Mouse (Mus musculus) ES-E14 (cell line): ENCODE measurements around the gene Plekhh2. TPM values are rescaled to one million over a fixed set of nuclear protein-coding genes. Genes with fewer than 3 reads are reported as not detected.

Experiments used
- DNase-seq: peaks from one replicate; pipeline ENCODE4 v3.0.0-alpha.2; 2013; ENCODE audit warnings: low read depth, low spot score
- H3K27ac ChIP-seq: 2 replicates; pipeline ENCODE4 v1.5.1; 2012; ENCODE audit warnings: low read depth, mild to moderate bottlenecking, low read length, moderate library complexity, mixed read lengths; ENCODE audit not compliant: poor library complexity, insufficient read depth, severe bottlenecking
- H3K36me3 ChIP-seq: 2 replicates; pipeline ENCODE4 v1.6.1; 2012; ENCODE audit warnings: mild to moderate bottlenecking, low read length, moderate library complexity, mixed read lengths; ENCODE audit not compliant: control insufficient read depth, poor library complexity, insufficient read depth, severe bottlenecking
- H3K4me1 ChIP-seq, 2 experiments: fragments of 150-350 bp in 1 of 2; sonication (generic) in 1 of 2; 2 replicates each; pipeline ENCODE4 v1.6.1; 2012; ENCODE audit warnings: low read length in 2 of 2, mild to moderate bottlenecking in 1 of 2, mixed read lengths in 1 of 2; ENCODE audit not compliant: control insufficient read depth in 2 of 2, insufficient read depth in 2 of 2, poor library complexity in 1 of 2
- H3K4me3 ChIP-seq, 2 experiments: fragments of 150-350 bp in 1 of 2; sonication (generic) in 1 of 2; 2 replicates each; pipeline ENCODE4 v1.5.1; 2012; ENCODE audit warnings: low read length in 2 of 2, low read depth in 1 of 2, mild to moderate bottlenecking in 1 of 2, mixed read lengths in 1 of 2; ENCODE audit not compliant: insufficient read depth in 1 of 2, poor library complexity in 1 of 2, severe bottlenecking in 1 of 2
- H3K9ac ChIP-seq: 2 replicates; pipeline ENCODE4 v1.6.1; 2012; ENCODE audit warnings: low read depth, mild to moderate bottlenecking, low read length, mixed read lengths; ENCODE audit not compliant: poor library complexity, insufficient read depth, severe bottlenecking
- H3K9me3 ChIP-seq: fragments of 150-350 bp; sonication (generic); 2 replicates; pipeline ENCODE4 v1.6.1; 2012; ENCODE audit warnings: low read depth, mild to moderate bottlenecking, low read length; ENCODE audit not compliant: control insufficient read depth, insufficient read depth
- CHD2 ChIP-seq: IDR thresholded peaks from 2 replicates; pipeline ENCODE4 v1.6.1; 2014; ENCODE audit warnings: mild to moderate bottlenecking, low read depth, low read length, inconsistent platforms
- HCFC1 ChIP-seq: IDR thresholded peaks from 2 replicates; pipeline ENCODE4 v1.6.1; 2012; ENCODE audit warnings: low read length, inconsistent platforms, borderline replicate concordance; ENCODE audit not compliant: insufficient read depth
- MAFK ChIP-seq: IDR thresholded peaks from 2 replicates; pipeline ENCODE4 v1.6.1; 2014; ENCODE audit warnings: mild to moderate bottlenecking, low read depth, low read length, inconsistent platforms; ENCODE audit not compliant: insufficient read depth
- ZC3H11A ChIP-seq: IDR thresholded peaks from 2 replicates; pipeline ENCODE4 v1.6.1; 2012; ENCODE audit warnings: low read depth, mild to moderate bottlenecking, inconsistent platforms, low read length, borderline replicate concordance
- ZNF384 ChIP-seq: IDR thresholded peaks from 2 replicates; pipeline ENCODE4 v1.6.1; 2012; ENCODE audit warnings: low read depth, low read length, inconsistent platforms
- in situ Hi-C, 2 experiments: fragments of 600-800 bp; cut with MboI; formaldehyde crosslinking; loops; one replicate each; pipeline ENCODE4 v1.15.1; 2025; ENCODE audit warnings: low sequenced_read_pairs in 2 of 2, inconsistent platforms in 1 of 2; ENCODE audit not compliant: unreplicated experiment in 2 of 2
- total RNA-seq: library from RNA; depleted of rRNA; stranded (reverse); fragments of 300-350 nt; gene quantifications from 2 replicates; pipeline ENCODE4 v1.2.3, GENCODE M21; 2012

The Plekhh2 gene
- total RNA-seq, 1 experiment = 4.0 TPM

- no peak for DNase-seq
- TF ChIP-seq MAFK = no peak
- no peak for TF ChIP-seq HCFC1
- TF ChIP-seq ZNF384 = no peak
- TF ChIP-seq ZC3H11A = no peak
- no peak for TF ChIP-seq CHD2
- Histone ChIP-seq H3K4me1 (no peaks in the 10 kb centered on the region), H3K4me3 (no peak overlapping the region), H3K27ac (no peak overlapping the region), H3K9ac (no peak overlapping the region), H3K36me3 (no peaks in the 10 kb centered on the region), H3K9me3 (no peaks in the 10 kb centered on the region)
- in situ Hi-C loops = no loop called here
Measured at GRCm38 (mm10) chr17:84603709-84604420, 92.2 kb downstream of the Plekhh2 start.

DNA sequence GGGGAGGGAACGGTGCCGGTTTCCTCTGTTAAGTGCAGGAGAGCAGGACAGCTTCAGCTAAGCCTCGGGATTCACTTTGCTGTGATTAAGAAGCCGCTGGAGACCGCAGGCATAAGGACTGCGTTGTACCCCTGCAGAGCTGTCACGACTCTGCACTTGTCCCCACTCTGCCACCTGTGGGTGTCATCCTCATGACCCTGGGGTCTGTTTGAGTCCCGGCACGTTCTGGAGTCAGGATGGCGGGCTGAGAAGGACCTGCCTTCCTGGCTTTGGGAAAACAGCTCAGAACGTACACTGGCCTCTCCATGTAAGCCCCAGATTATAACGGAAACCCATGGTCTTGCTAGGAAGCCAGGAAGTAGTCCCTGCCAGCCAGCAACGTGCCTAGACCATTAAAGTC lies 95.3 kb downstream of the Plekhh2 start:
- Histone ChIP-seq H3K4me3 (no peak overlapping the region), H3K9me3 (no peaks in the 10 kb centered on the region), H3K27ac (no peak overlapping the region), H3K4me1 (no peaks in the 10 kb centered on the region), H3K36me3 (no peaks in the 10 kb centered on the region), H3K9ac (no peak overlapping the region)
- in situ Hi-C loops = no loop called here
- DNase-seq = no peak
- TF ChIP-seq CHD2 = no peak
- no peak for TF ChIP-seq HCFC1
- no peak for TF ChIP-seq MAFK
- TF ChIP-seq ZNF384 = no peak
- TF ChIP-seq ZC3H11A = no peak

DNA sequence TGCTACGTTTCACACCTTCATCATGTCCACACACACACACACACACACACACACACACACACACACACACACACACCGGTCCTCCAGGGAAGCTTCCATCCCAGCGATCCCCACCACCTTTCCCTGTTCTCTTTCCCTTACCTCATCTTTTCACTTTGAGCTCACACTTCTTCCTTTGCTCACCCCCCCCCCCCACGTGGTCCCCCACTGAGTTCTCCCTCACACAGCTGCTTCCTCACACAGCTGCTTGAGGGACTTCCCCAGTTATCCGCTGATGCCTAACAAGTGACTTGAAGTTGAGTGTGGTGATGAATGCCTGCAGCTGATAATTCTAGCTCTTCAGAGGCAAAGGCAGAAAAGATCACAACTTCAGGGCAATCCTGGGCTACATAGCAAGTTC lies 95.9 kb downstream of the Plekhh2 start:
- no peak overlapping the region for H3K4me3 ChIP-seq
- H3K9me3 ChIP-seq = no peaks in the 10 kb centered on the region
- no peak overlapping the region for H3K9ac ChIP-seq
- no peaks in the 10 kb centered on the region for H3K36me3 ChIP-seq
- TF ChIP-seq MAFK (no peak), ZNF384 (no peak), HCFC1 (no peak), ZC3H11A (no peak), CHD2 (no peak)
- no peaks in the 10 kb centered on the region for H3K4me1 ChIP-seq
- no peak for DNase-seq
- in situ Hi-C loops = no loop called here
- H3K27ac ChIP-seq = no peak overlapping the region

DNA sequence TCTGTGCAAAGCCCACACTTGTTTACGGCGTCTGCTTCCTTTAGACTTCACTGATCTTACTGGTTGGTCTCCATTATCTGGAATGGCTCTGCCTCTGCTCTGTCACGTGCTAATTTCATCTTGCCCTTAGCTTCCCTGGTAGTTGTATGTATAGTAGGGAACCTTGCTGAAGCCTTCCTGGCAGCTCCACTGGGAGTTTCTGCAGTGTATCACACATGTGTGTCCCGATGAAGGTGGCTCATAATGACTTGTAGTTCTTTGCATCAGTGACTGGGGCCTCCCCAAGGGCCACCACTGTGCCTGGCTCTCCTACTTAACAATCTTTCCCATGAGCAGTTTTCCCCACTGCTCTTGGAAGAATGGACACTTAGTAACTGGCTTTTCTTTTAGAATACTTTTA lies 96.9 kb downstream of the Plekhh2 start:
- TF ChIP-seq ZNF384 (no peak), ZC3H11A (no peak), HCFC1 (no peak), MAFK (no peak), CHD2 (no peak)
- H3K4me3 ChIP-seq = no peak overlapping the region
- no peak overlapping the region for H3K27ac ChIP-seq
- peaks cover 3% of the 10 kb centered on the region; the same call in 1 of the 2 replicates for H3K36me3 ChIP-seq
- H3K9ac ChIP-seq = no peak overlapping the region
- in situ Hi-C loops = no loop called here
- no peaks in the 10 kb centered on the region for H3K4me1 ChIP-seq
- H3K9me3 ChIP-seq = no peaks in the 10 kb centered on the region
- DNase-seq = no peak
